Mouse (Mus musculus) cerebellum, adult 2 months (tissue): ENCODE data around the gene Smim15.

Source experiments
- CTCF ChIP-seq: fragments of 200-500 bp; IDR thresholded peaks from 2 replicates; pipeline ENCODE4 v1.5.1; 2011; ENCODE audit warnings: low read depth, mild to moderate bottlenecking, control low read depth, low read length, moderate library complexity, borderline replicate concordance; ENCODE audit not compliant: insufficient read depth
- POLR2A ChIP-seq: fragments of 200-500 bp; IDR thresholded peaks from 2 replicates; pipeline ENCODE4 v1.6.1; 2011; ENCODE audit warnings: low read length, control low read depth, borderline replicate concordance; ENCODE audit not compliant: insufficient read depth

DNA sequence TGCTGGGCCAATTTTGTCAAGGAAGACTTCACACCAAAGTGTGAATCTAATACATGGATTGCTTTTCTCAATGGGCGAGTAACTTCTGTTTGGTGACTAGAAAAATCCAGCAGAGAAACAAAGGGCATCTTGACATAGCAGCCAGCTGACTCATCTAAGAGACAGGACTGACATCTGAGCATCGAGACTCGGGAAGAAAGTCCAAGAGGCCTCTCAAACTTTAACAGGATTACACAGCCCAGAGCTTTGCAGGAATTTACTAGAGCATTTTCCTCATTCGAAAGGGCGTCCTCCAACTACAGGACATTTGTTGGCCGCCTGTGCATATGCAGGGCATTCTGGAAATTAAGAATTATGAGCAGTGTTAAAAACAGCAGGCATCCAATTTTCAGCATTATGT, 4.9 kb upstream of the Smim15 start:
- TF ChIP-seq CTCF (no peak), POLR2A (no peak)
